Mouse (Mus musculus): ENCODE measurements around the gene Psmd5. TPM values are rescaled to one million over a fixed set of nuclear protein-coding genes. Genes with fewer than 3 reads are reported as not detected.

Psmd5 gene
- 3.0 and 4.2 TPM in 2 replicates for polyA plus RNA-seq (2012; rRNA removed)

DNA sequence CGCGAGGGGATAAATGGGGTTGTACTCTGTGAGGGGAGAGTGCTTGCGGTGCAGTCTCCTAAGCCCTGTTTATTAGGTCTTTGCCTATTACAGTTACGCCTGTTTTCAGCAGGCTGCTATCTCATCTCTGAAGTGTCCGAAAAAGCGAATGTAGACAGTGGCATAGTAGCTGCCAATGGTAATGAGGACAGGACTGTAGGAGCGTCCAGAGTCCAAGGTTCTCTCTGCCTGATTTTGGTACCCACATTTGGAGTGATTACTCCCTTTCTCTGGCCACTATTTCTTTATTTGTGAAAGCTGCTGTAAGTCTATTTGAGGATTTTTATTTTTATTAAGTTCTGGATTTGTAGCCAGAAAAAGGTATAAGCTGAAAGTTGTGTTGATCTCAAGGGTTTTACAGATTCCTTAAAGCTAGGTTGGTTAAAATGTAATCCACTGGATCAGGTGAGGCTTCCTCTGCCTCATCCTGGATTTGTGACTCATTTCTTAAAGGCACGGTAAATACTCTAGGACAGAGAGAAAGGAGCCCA lies at the start of gene Psmd5:
TSS of gene Psmd5 (minus strand) at position 153 of the 530 bp plus-strand sequence.
- 10% methylated on average over 8 of the region's 8 CpGs for WGBS
- H3K27ac ChIP-seq (ENCODE audit: insufficient read depth, low read depth, low read length), result peak within 1 kb of the TSS; percentile 24; the same call in 1 of the 2 replicates
- H3K36me3 ChIP-seq (ENCODE audit: control insufficient read depth, insufficient read depth, low read length), result no peaks in the 10 kb centered on the region
- TF ChIP-seq POLR2A (IDR thresholded peaks at IDR 0.05; ENCODE audit: low read depth, low read length) (no peak), CTCF (IDR thresholded peaks at IDR 0.05; ENCODE audit: extremely low read depth, insufficient read length, insufficient replicate concordance, low read depth, low read length) (no peak)
- H3K4me3 ChIP-seq (ENCODE audit: low read depth, low read length), result peak within 1 kb of the TSS; percentile 56
- H3K27me3 ChIP-seq (ENCODE audit: control insufficient read depth, insufficient read depth, low read length), result no peaks in the 10 kb centered on the region
- peaks cover 3% of the 10 kb centered on the region; the same call in 1 of the 2 replicates for H3K4me1 ChIP-seq (ENCODE audit: control insufficient read depth, insufficient read depth, insufficient read length, low read length)

DNA sequence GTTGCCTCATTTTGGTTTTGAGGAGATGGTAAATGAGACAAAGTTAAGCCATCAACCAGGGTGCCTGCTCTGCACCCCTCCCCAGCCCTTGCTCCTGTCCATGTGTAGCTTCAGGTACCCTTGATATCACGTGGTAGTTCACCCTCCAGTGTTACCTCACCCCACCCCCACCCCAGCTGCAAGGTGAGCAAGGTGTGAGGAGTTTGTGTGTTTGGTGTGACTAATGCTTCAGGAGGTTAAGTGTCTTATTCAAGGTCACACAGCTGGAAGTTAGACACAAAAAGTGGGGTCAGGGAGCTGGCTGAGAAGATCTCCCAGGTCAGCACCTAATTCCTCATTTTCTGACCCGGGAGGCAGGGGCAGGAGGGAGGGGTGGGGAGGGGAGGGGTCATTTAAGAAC lies 48.0 kb upstream of the Psmd5 start:
- Histone ChIP-seq H3K27me3 (ENCODE audit: control insufficient read depth, insufficient read depth, low read length) (no peaks in the 10 kb centered on the region), H3K4me1 (ENCODE audit: control insufficient read depth, insufficient read depth, insufficient read length, low read length) (no peaks in the 10 kb centered on the region), H3K27ac (ENCODE audit: insufficient read depth, low read depth, low read length) (no peak overlapping the region), H3K4me3 (ENCODE audit: low read depth, low read length) (no peak overlapping the region), H3K36me3 (ENCODE audit: control insufficient read depth, insufficient read depth, low read length) (no peaks in the 10 kb centered on the region)
- TF ChIP-seq CTCF (IDR thresholded peaks at IDR 0.05; ENCODE audit: extremely low read depth, insufficient read length, insufficient replicate concordance, low read depth, low read length), result no peak
- TF ChIP-seq POLR2A (IDR thresholded peaks at IDR 0.05; ENCODE audit: low read depth, low read length), result no peak
- WGBS, result 22% methylated on average over 2 of the region's 2 CpGs

DNA sequence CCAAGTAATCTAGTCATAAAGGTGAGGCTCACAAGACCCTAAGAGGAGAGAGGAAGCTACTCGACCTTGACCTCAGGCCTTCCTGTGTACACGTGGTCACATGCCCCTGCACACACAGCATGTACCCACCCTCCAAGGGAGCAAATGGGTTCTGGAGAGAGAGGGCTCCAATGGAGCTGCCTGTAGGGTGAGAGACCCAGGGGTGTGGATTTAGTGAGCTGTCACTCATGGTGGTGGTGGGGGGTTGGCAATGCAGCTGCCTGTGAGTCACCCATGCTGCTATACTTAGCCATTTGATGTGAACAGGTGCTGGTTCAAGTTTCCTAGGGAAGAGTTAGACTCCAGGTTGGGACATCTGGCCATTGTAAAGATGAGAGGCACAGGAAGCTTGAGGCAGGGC lies 45.4 kb upstream of the Psmd5 start:
- WGBS, result 34% methylated on average over 2 of the region's 2 CpGs
- no peak overlapping the region for H3K27ac ChIP-seq (ENCODE audit: insufficient read depth, low read depth, low read length)

DNA sequence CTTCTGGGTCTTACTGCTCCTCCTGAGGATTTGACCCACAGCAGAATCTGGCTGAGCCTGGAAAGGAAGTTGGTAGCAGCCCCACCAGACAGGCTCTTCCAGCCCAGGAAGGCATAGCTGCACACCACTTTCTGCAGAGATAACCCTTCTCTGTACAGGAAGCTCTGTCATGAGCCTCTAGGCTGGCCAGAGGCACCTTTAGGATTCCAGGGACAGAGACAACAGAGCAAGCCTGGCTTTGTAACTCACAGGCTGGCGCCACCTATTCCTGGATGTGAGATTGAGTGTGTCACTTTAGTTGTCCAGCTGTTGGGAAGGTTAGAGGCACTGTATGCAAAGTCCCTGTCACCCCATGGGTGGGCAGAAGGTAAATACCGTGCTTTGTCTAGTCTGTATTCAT lies 40.3 kb upstream of the Psmd5 start:
- Histone ChIP-seq H3K4me3 (ENCODE audit: low read depth, low read length) (no peak overlapping the region), H3K27ac (ENCODE audit: insufficient read depth, low read depth, low read length) (no peak overlapping the region), H3K36me3 (ENCODE audit: control insufficient read depth, insufficient read depth, low read length) (no peaks in the 10 kb centered on the region), H3K4me1 (ENCODE audit: control insufficient read depth, insufficient read depth, insufficient read length, low read length) (peaks cover 4% of the 10 kb centered on the region; the same call in 1 of the 2 replicates), H3K27me3 (ENCODE audit: control insufficient read depth, insufficient read depth, low read length) (0 out of 2 replicates have a peak, but pooled peaks cover 11% of the 10 kb centered on the region)
- TF ChIP-seq POLR2A (IDR thresholded peaks at IDR 0.05; ENCODE audit: low read depth, low read length) (no peak), CTCF (IDR thresholded peaks at IDR 0.05; ENCODE audit: extremely low read depth, insufficient read length, insufficient replicate concordance, low read depth, low read length) (no peak)
- 78% methylated on average over 2 of the region's 2 CpGs for WGBS

More for the DNA sequence above, 45.4 kb upstream of the Psmd5 start:
- no peak for TF ChIP-seq POLR2A (IDR thresholded peaks at IDR 0.05; ENCODE audit: low read depth, low read length)
- TF ChIP-seq CTCF (IDR thresholded peaks at IDR 0.05; ENCODE audit: extremely low read depth, insufficient read length, insufficient replicate concordance, low read depth, low read length), result no peak
- H3K4me1 ChIP-seq (ENCODE audit: control insufficient read depth, insufficient read depth, insufficient read length, low read length), result no peaks in the 10 kb centered on the region
- no peaks in the 10 kb centered on the region for H3K27me3 ChIP-seq (ENCODE audit: control insufficient read depth, insufficient read depth, low read length)
- no peaks in the 10 kb centered on the region for H3K36me3 ChIP-seq (ENCODE audit: control insufficient read depth, insufficient read depth, low read length)
- no peak overlapping the region for H3K4me3 ChIP-seq (ENCODE audit: low read depth, low read length)

DNA sequence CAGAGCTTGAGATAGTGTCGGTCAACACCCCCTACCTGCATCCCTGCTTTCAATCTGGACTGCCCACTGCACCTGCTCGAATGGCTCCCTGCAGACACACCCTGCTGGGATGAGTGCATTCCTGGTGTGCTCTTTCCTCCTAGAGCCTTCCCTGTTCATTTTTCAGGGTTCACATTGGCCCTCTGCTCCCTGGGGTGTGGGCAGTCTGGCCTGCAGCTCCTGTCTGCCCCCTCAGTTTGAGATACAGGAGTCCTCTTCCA lies 40.0 kb upstream of the Psmd5 start:
- 0 out of 2 replicates have a peak, but pooled peaks cover 11% of the 10 kb centered on the region for H3K27me3 ChIP-seq (ENCODE audit: control insufficient read depth, insufficient read depth, low read length)
- H3K27ac ChIP-seq (ENCODE audit: insufficient read depth, low read depth, low read length), result no peak overlapping the region
- TF ChIP-seq POLR2A (IDR thresholded peaks at IDR 0.05; ENCODE audit: low read depth, low read length) (no peak), CTCF (IDR thresholded peaks at IDR 0.05; ENCODE audit: extremely low read depth, insufficient read length, insufficient replicate concordance, low read depth, low read length) (no peak)
- no peaks in the 10 kb centered on the region for H3K36me3 ChIP-seq (ENCODE audit: control insufficient read depth, insufficient read depth, low read length)
- WGBS, result 9% methylated on average over 2 of the region's 2 CpGs
- no peak overlapping the region for H3K4me3 ChIP-seq (ENCODE audit: low read depth, low read length)
- H3K4me1 ChIP-seq (ENCODE audit: control insufficient read depth, insufficient read depth, insufficient read length, low read length), result peaks cover 4% of the 10 kb centered on the region; the same call in 1 of the 2 replicates

DNA sequence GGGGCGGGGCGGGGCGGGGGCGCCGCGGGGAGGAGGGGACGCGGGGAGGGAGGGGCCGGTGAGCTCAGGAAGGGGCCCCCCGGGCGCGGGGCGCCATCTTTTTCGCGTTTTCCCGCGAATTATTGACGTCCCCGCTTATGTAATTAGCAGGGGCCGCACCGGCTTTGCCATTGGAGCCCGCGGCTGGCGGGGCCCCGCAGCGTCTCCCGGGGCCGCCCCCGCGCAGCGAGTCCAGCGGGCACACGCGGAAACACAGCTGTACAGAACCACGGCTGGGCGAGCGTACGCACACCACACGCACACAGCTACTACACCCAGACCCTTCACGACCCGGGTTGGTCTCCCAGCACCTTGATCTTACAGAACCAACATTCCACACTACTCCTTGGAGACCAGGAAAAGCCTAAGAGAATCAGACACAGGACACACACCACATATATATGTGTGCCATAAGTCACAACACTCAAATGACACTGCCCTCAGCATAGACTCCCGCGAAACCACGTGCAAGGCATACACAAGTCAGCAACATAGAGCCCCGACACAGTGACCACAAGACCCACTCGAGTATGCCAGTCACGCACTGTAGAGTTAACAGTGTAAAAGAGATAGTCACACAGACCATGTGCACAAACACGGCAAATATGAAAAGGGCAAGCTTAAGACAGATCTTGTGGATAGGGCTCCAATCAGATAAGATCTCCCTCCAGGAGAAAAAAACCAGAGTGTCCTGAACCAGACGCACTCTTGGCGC lies 39.5 kb upstream of the Psmd5 start:
- 2% methylated on average over 45 of the region's 50 CpGs for WGBS
- TF ChIP-seq POLR2A (IDR thresholded peaks at IDR 0.05; ENCODE audit: low read depth, low read length) (no peak), CTCF (IDR thresholded peaks at IDR 0.05; ENCODE audit: extremely low read depth, insufficient read length, insufficient replicate concordance, low read depth, low read length) (no peak)

More for the DNA sequence above, 39.5 kb upstream of the Psmd5 start:
- H3K36me3 ChIP-seq (ENCODE audit: control insufficient read depth, insufficient read depth, low read length), result no peaks in the 10 kb centered on the region
- peaks cover 4% of the 10 kb centered on the region; the same call in 1 of the 2 replicates for H3K4me1 ChIP-seq (ENCODE audit: control insufficient read depth, insufficient read depth, insufficient read length, low read length)
- 0 out of 2 replicates have a peak, but pooled peaks cover 11% of the 10 kb centered on the region for H3K27me3 ChIP-seq (ENCODE audit: control insufficient read depth, insufficient read depth, low read length)
- peak overlapping the region; percentile 81 for H3K4me3 ChIP-seq (ENCODE audit: low read depth, low read length)
- no peak overlapping the region for H3K27ac ChIP-seq (ENCODE audit: insufficient read depth, low read depth, low read length)
